Mouse (Mus musculus) naive thymus-derived CD4-positive, alpha-beta T cell, adult 2 months (primary cell): ENCODE data around the gene Slc3a2.

Experiments used
- DNase-seq: peaks from one replicate; pipeline ENCODE4 v3.0.0-alpha.2; 2011; ENCODE audit warnings: low read depth

The Slc3a2 gene

GRCm38 (mm10) chr19:8662337-8662736 lies 60.8 kb downstream of the Slc3a2 start:
- DNase-seq = peak; percentile 59

- no peak for DNase-seq
These were observed 61.3 kb downstream of the Slc3a2 start for GRCm38 (mm10) chr19:8661821-8662307.
